Mouse (Mus musculus): ENCODE measurements around the gene Inpp5f. TPM values are rescaled to one million over a fixed set of nuclear protein-coding genes. Genes with fewer than 3 reads are reported as not detected.
A peak's percentile ranks its signal among the peaks of the same experiment; 100 is the strongest.
"Not testable (repeated sequence)": the region's sequence is repeated elsewhere in the genome, so short reads cannot be mapped to it uniquely, and the experiment has no call there.

The Inpp5f gene
- polyA plus RNA-seq, 1 experiment, result 2.2 TPM

GRCm38 (mm10) chr7:128641571-128641970 is 30.4 kb downstream of the Inpp5f start:
- 89% methylated on average over 7 of the region's 7 CpGs for WGBS
- no peak for DNase-seq (ENCODE audit: low read depth, low spot score)

GRCm38 (mm10) chr7:128642386-128642785 is 31.3 kb downstream of the Inpp5f start:
- DNase-seq (ENCODE audit: low read depth, low spot score), result no peak
- WGBS, result 79% methylated on average over 5 of the region's 5 CpGs

- WGBS, result 95% methylated on average over 1 of the region's 1 CpGs
Observed at GRCm38 (mm10) chr7:128656970-128657369, 45.8 kb downstream of the Inpp5f start.

GRCm38 (mm10) chr7:128663906-128664305 is 52.8 kb downstream of the Inpp5f start:
- WGBS, result 93% methylated on average over 8 of the region's 8 CpGs
- no peak for DNase-seq (ENCODE audit: low read depth, low spot score)

More at GRCm38 (mm10) chr7:128656970-128657369, 45.8 kb downstream of the Inpp5f start:
- no peak for DNase-seq (ENCODE audit: low read depth, low spot score)

- WGBS, result 88% methylated on average over 11 of the region's 11 CpGs
- DNase-seq (ENCODE audit: low read depth, low spot score), result no peak
Observed at GRCm38 (mm10) chr7:128664861-128665377, 53.8 kb downstream of the Inpp5f start.

GRCm38 (mm10) chr7:128667788-128668187 is 56.7 kb downstream of the Inpp5f start:
- no peak for DNase-seq (ENCODE audit: low read depth, low spot score)
- 83% methylated on average over 5 of the region's 5 CpGs for WGBS

GRCm38 (mm10) chr7:128668831-128669230 is 57.7 kb downstream of the Inpp5f start:
- no peak for DNase-seq (ENCODE audit: low read depth, low spot score)
- WGBS, result 86% methylated on average over 2 of the region's 2 CpGs

GRCm38 (mm10) chr7:128671952-128672351 is 60.8 kb downstream of the Inpp5f start:
- no peak for DNase-seq (ENCODE audit: low read depth, low spot score)
- WGBS, result 62% methylated on average over 8 of the region's 8 CpGs

- WGBS, result 52% methylated on average over 15 of the region's 15 CpGs
- no peak for DNase-seq (ENCODE audit: low read depth, low spot score)
Observed at GRCm38 (mm10) chr7:128672408-128673010, 61.4 kb downstream of the Inpp5f start.

- WGBS, result 83% methylated on average over 3 of the region's 3 CpGs
- no peak for DNase-seq (ENCODE audit: low read depth, low spot score)
Observed at GRCm38 (mm10) chr7:128678546-128678945, 67.4 kb downstream of the Inpp5f start.

- 57% methylated on average over 56 of the region's 56 CpGs for WGBS
- no peak for DNase-seq (ENCODE audit: low read depth, low spot score)
Observed at GRCm38 (mm10) chr7:128687821-128688564, 76.9 kb downstream of the Inpp5f start.

- no peak for DNase-seq (ENCODE audit: low read depth, low spot score)
- WGBS, result 91% methylated on average over 8 of the region's 8 CpGs
Observed at GRCm38 (mm10) chr7:128689347-128689746, 78.2 kb downstream of the Inpp5f start.

GRCm38 (mm10) chr7:128690070-128690469 is 78.9 kb downstream of the Inpp5f start:
- peak; percentile 51 for DNase-seq (ENCODE audit: low read depth, low spot score)
- 9% methylated on average over 7 of the region's 7 CpGs for WGBS

- WGBS, result 60% methylated on average over 7 of the region's 7 CpGs
- DNase-seq (ENCODE audit: low read depth, low spot score), result no peak
Observed at GRCm38 (mm10) chr7:128690796-128691195, 79.7 kb downstream of the Inpp5f start.

- 86% methylated on average over 7 of the region's 7 CpGs for WGBS
- DNase-seq (ENCODE audit: low read depth, low spot score), result no peak
Observed at GRCm38 (mm10) chr7:128692163-128692562, 81.0 kb downstream of the Inpp5f start.

GRCm38 (mm10) chr7:128694848-128695247 is 83.7 kb downstream of the Inpp5f start:
- 91% methylated on average over 10 of the region's 10 CpGs for WGBS
- no peak for DNase-seq (ENCODE audit: low read depth, low spot score)

- DNase-seq (ENCODE audit: low read depth, low spot score), result not testable (repeated sequence)
- WGBS, result 85% methylated on average over 6 of the region's 6 CpGs
Observed at GRCm38 (mm10) chr7:128699959-128700358, 88.8 kb downstream of the Inpp5f start.

GRCm38 (mm10) chr7:128705735-128706134 is 94.6 kb downstream of the Inpp5f start:
- 25% methylated on average over 4 of the region's 4 CpGs for WGBS
- no peak for DNase-seq (ENCODE audit: low read depth, low spot score)

- 70% methylated on average over 4 of the region's 4 CpGs for WGBS
- no peak for DNase-seq (ENCODE audit: low read depth, low spot score)
Observed at GRCm38 (mm10) chr7:128717991-128718390, 106.9 kb downstream of the Inpp5f start.

- DNase-seq (ENCODE audit: low read depth, low spot score), result no peak
- 28% methylated on average over 4 of the region's 4 CpGs for WGBS
Observed at GRCm38 (mm10) chr7:128724761-128725160, 113.6 kb downstream of the Inpp5f start.

GRCm38 (mm10) chr7:128725189-128725588 is 114.1 kb downstream of the Inpp5f start:
- no peak for DNase-seq (ENCODE audit: low read depth, low spot score)
- 77% methylated on average over 9 of the region's 9 CpGs for WGBS

All from large intestine, adult 2 months (tissue).